Mouse (Mus musculus) kidney, embryonic 15.5 days (tissue): ENCODE measurements at regions not wholly inside any gene's neighbourhood (a gene's known extent, or its start where the extent isn't known, plus 50 kb on each side); places are given as distances from the start of the nearest gene placed in this dataset.
A peak's percentile ranks its signal among the peaks of the same experiment; 100 is the strongest.

Source experiments
- ATAC-seq: fragments of 200-750 bp; cut with Nextera tagmentation; replicated peaks from 2 replicates; pipeline ENCODE4 v1.8.0; 2017; ENCODE audit warnings: moderate TSS enrichment; ENCODE audit not compliant: low FRiP score
- H3K27ac ChIP-seq: fragments of 300-500 bp; sonication (generic); 2 replicates; pipeline ENCODE4 v1.5.1; 2015; ENCODE audit warnings: mild to moderate bottlenecking, inconsistent platforms
- H3K27me3 ChIP-seq: fragments of 300-500 bp; sonication (generic); 2 replicates; pipeline ENCODE4 v1.6.1; 2015; ENCODE audit warnings: inconsistent platforms
- H3K36me3 ChIP-seq: fragments of 300-500 bp; sonication (generic); 2 replicates; pipeline ENCODE4 v1.6.1; 2015; ENCODE audit warnings: inconsistent platforms
- H3K4me1 ChIP-seq: fragments of 300-500 bp; sonication (generic); 2 replicates; pipeline ENCODE4 v1.6.1; 2015; ENCODE audit warnings: inconsistent platforms
- H3K4me2 ChIP-seq: fragments of 300-500 bp; sonication (generic); 2 replicates; pipeline ENCODE4 v1.6.1; 2015; ENCODE audit warnings: moderate library complexity, mild to moderate bottlenecking, inconsistent platforms
- H3K4me3 ChIP-seq: fragments of 300-500 bp; sonication (generic); replicated peaks from 2 replicates; pipeline ENCODE4 v1.5.1; 2015; ENCODE audit warnings: mild to moderate bottlenecking, inconsistent platforms
- H3K9ac ChIP-seq: fragments of 300-500 bp; sonication (generic); 2 replicates; pipeline ENCODE4 v1.6.1; 2015; ENCODE audit warnings: mild to moderate bottlenecking, inconsistent platforms
- H3K9me3 ChIP-seq: fragments of 300-500 bp; sonication (generic); replicated peaks from 2 replicates; pipeline ENCODE4 v1.6.1; 2016; ENCODE audit warnings: inconsistent platforms
- WGBS: fragments of 180-500 bp; shearing (Covaris S2); methylation state at CpG from one replicate; pipeline ENCODE4 v1.1.7; 2015; ENCODE audit warnings: mixed read lengths; 5-methylcytosine and 5-hydroxymethylcytosine counted together

GRCm38 (mm10) chr8:103148447-103148846, 363.0 kb upstream of the Cdh11 start:
- 73% methylated on average over 10 of the region's 10 CpGs for WGBS
- no peaks in the 10 kb centered on the region for H3K27me3 ChIP-seq
- ATAC-seq, result no peak
- H3K27ac ChIP-seq, result no peak overlapping the region
- no peak overlapping the region for H3K4me2 ChIP-seq
- no peaks in the 10 kb centered on the region for H3K9me3 ChIP-seq
- no peaks in the 10 kb centered on the region for H3K4me1 ChIP-seq
- no peak overlapping the region for H3K4me3 ChIP-seq
- no peaks in the 10 kb centered on the region for H3K36me3 ChIP-seq
- H3K9ac ChIP-seq, result no peak overlapping the region

GRCm38 (mm10) chr8:103166623-103167316, 381.3 kb upstream of the Cdh11 start:
- Histone ChIP-seq H3K9ac (no peak overlapping the region), H3K9me3 (no peaks in the 10 kb centered on the region), H3K4me3 (no peak overlapping the region), H3K4me1 (no peaks in the 10 kb centered on the region), H3K27me3 (no peaks in the 10 kb centered on the region), H3K27ac (no peak overlapping the region), H3K4me2 (no peak overlapping the region), H3K36me3 (no peaks in the 10 kb centered on the region)
- 66% methylated on average over 7 of the region's 7 CpGs for WGBS
- ATAC-seq, result no peak

GRCm38 (mm10) chr8:103173313-103173712, 387.9 kb upstream of the Cdh11 start:
- Histone ChIP-seq H3K36me3 (no peaks in the 10 kb centered on the region), H3K4me1 (no peaks in the 10 kb centered on the region), H3K4me2 (no peak overlapping the region), H3K27me3 (no peaks in the 10 kb centered on the region), H3K4me3 (no peak overlapping the region), H3K27ac (no peak overlapping the region), H3K9ac (no peak overlapping the region), H3K9me3 (no peaks in the 10 kb centered on the region)
- WGBS, result 80% methylated on average over 3 of the region's 3 CpGs
- no peak for ATAC-seq

GRCm38 (mm10) chr8:103173803-103174429, 388.5 kb upstream of the Cdh11 start:
- no peak for ATAC-seq
- WGBS, result 66% methylated on average over 5 of the region's 5 CpGs

GRCm38 (mm10) chr8:103180661-103181060, 395.2 kb upstream of the Cdh11 start:
- Histone ChIP-seq H3K36me3 (no peaks in the 10 kb centered on the region), H3K4me1 (no peaks in the 10 kb centered on the region)
- ATAC-seq, result no peak

More at GRCm38 (mm10) chr8:103173803-103174429, 388.5 kb upstream of the Cdh11 start:
- Histone ChIP-seq H3K9ac (no peak overlapping the region), H3K4me3 (no peak overlapping the region), H3K9me3 (no peaks in the 10 kb centered on the region), H3K27me3 (no peaks in the 10 kb centered on the region), H3K27ac (no peak overlapping the region), H3K36me3 (no peaks in the 10 kb centered on the region), H3K4me2 (no peak overlapping the region), H3K4me1 (no peaks in the 10 kb centered on the region)

GRCm38 (mm10) chr8:103188720-103189498, 403.5 kb upstream of the Cdh11 start:
- WGBS, result 72% methylated on average over 8 of the region's 8 CpGs
- H3K9me3 ChIP-seq, result no peaks in the 10 kb centered on the region
- H3K4me1 ChIP-seq, result no peaks in the 10 kb centered on the region
- no peaks in the 10 kb centered on the region for H3K27me3 ChIP-seq
- H3K36me3 ChIP-seq, result no peaks in the 10 kb centered on the region
- H3K27ac ChIP-seq, result no peak overlapping the region
- ATAC-seq, result no peak
- no peak overlapping the region for H3K9ac ChIP-seq
- no peak overlapping the region for H3K4me2 ChIP-seq
- H3K4me3 ChIP-seq, result no peak overlapping the region

More at GRCm38 (mm10) chr8:103180661-103181060, 395.2 kb upstream of the Cdh11 start:
- H3K27me3 ChIP-seq, result no peaks in the 10 kb centered on the region
- no peak overlapping the region for H3K4me2 ChIP-seq
- no peak overlapping the region for H3K27ac ChIP-seq
- no peak overlapping the region for H3K9ac ChIP-seq
- no peak overlapping the region for H3K4me3 ChIP-seq
- H3K9me3 ChIP-seq, result no peaks in the 10 kb centered on the region

- Histone ChIP-seq H3K9me3 (no peaks in the 10 kb centered on the region), H3K4me1 (no peaks in the 10 kb centered on the region), H3K27me3 (no peaks in the 10 kb centered on the region), H3K9ac (no peak overlapping the region), H3K4me2 (no peak overlapping the region), H3K36me3 (no peaks in the 10 kb centered on the region), H3K27ac (no peak overlapping the region), H3K4me3 (no peak overlapping the region)
- no peak for ATAC-seq
- 72% methylated on average over 3 of the region's 3 CpGs for WGBS
Measured at GRCm38 (mm10) chr8:103198251-103198650, 412.8 kb upstream of the Cdh11 start.

GRCm38 (mm10) chr8:103199696-103200615, 414.5 kb upstream of the Cdh11 start:
- no peak overlapping the region for H3K4me2 ChIP-seq
- no peaks in the 10 kb centered on the region for H3K27me3 ChIP-seq
- no peak for ATAC-seq
- no peak overlapping the region for H3K4me3 ChIP-seq
- H3K27ac ChIP-seq, result no peak overlapping the region
- H3K36me3 ChIP-seq, result no peaks in the 10 kb centered on the region
- no peaks in the 10 kb centered on the region for H3K9me3 ChIP-seq
- H3K9ac ChIP-seq, result no peak overlapping the region
- WGBS, result 58% methylated on average over 11 of the region's 11 CpGs
- no peaks in the 10 kb centered on the region for H3K4me1 ChIP-seq

GRCm38 (mm10) chr8:103203710-103204109, 418.3 kb upstream of the Cdh11 start:
- WGBS, result 29% methylated on average over 1 of the region's 1 CpGs

GRCm38 (mm10) chr8:103214606-103215005, 429.2 kb upstream of the Cdh11 start:
- no peaks in the 10 kb centered on the region for H3K4me1 ChIP-seq
- H3K9me3 ChIP-seq, result no peaks in the 10 kb centered on the region
- H3K9ac ChIP-seq, result no peak overlapping the region
- 55% methylated on average over 2 of the region's 2 CpGs for WGBS
- no peak overlapping the region for H3K4me2 ChIP-seq
- no peak overlapping the region for H3K4me3 ChIP-seq
- H3K27ac ChIP-seq, result no peak overlapping the region
- no peaks in the 10 kb centered on the region for H3K36me3 ChIP-seq
- H3K27me3 ChIP-seq, result no peaks in the 10 kb centered on the region
- no peak for ATAC-seq

More at GRCm38 (mm10) chr8:103203710-103204109, 418.3 kb upstream of the Cdh11 start:
- Histone ChIP-seq H3K27ac (no peak overlapping the region), H3K4me3 (no peak overlapping the region), H3K9me3 (no peaks in the 10 kb centered on the region), H3K27me3 (no peaks in the 10 kb centered on the region), H3K9ac (no peak overlapping the region), H3K4me2 (no peak overlapping the region), H3K36me3 (no peaks in the 10 kb centered on the region), H3K4me1 (no peaks in the 10 kb centered on the region)
- ATAC-seq, result no peak

- peaks cover 45% of the 10 kb centered on the region for H3K4me1 ChIP-seq
- no peaks in the 10 kb centered on the region for H3K27me3 ChIP-seq
- no peaks in the 10 kb centered on the region for H3K9me3 ChIP-seq
- H3K36me3 ChIP-seq, result no peaks in the 10 kb centered on the region
- H3K9ac ChIP-seq, result no peak overlapping the region
- WGBS, result 17% methylated on average over 9 of the region's 9 CpGs
- peak; percentile 72 for ATAC-seq
- no peak overlapping the region for H3K4me3 ChIP-seq
- 0 out of 2 replicates have a peak overlapping the region, but pooled peaks have one; percentile 30 for H3K4me2 ChIP-seq
- peak overlapping the region; percentile 94 for H3K27ac ChIP-seq
Measured at GRCm38 (mm10) chr8:103230741-103231475, 445.5 kb upstream of the Cdh11 start.
